Mouse (Mus musculus) gastrocnemius, adult 18-20 months (tissue): ENCODE data around the gene Ctdspl. TPM values are rescaled to one million over a fixed set of nuclear protein-coding genes. Genes with fewer than 3 reads are reported as not detected.

Experiments used
- DNase-seq: peaks from one replicate; pipeline ENCODE4 v3.0.0; 2021; ENCODE audit warnings: low spot score
- total RNA-seq, 2 experiments: library from RNA; stranded (reverse); gene quantifications; 2 replicates each; pipeline ENCODE4 v1.2.3; 2021

Gene Ctdspl
- total RNA-seq, 2 experiments from 2014 or later: 3.0 to 3.7 TPM

DNA sequence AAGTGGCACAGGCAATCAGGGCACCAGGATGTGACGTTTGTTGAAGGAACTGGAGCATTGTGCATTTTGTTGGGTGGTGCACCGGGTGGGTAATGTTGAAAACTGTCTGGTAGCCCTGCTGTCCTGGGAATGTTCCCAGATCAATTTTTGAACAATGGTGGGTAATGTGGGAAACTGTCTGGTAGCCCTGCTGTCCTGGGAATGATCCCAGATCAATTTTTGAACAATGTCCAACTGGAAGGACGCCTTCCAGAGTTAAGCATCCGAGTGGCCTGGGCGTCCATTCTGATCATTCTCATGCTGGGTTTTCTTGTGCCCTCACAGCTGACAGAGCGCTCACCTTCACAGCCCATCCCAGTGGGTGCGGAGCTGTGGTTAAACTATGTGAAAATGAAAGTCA is 101.1 kb downstream of the Ctdspl start:
- no peak for DNase-seq

DNA sequence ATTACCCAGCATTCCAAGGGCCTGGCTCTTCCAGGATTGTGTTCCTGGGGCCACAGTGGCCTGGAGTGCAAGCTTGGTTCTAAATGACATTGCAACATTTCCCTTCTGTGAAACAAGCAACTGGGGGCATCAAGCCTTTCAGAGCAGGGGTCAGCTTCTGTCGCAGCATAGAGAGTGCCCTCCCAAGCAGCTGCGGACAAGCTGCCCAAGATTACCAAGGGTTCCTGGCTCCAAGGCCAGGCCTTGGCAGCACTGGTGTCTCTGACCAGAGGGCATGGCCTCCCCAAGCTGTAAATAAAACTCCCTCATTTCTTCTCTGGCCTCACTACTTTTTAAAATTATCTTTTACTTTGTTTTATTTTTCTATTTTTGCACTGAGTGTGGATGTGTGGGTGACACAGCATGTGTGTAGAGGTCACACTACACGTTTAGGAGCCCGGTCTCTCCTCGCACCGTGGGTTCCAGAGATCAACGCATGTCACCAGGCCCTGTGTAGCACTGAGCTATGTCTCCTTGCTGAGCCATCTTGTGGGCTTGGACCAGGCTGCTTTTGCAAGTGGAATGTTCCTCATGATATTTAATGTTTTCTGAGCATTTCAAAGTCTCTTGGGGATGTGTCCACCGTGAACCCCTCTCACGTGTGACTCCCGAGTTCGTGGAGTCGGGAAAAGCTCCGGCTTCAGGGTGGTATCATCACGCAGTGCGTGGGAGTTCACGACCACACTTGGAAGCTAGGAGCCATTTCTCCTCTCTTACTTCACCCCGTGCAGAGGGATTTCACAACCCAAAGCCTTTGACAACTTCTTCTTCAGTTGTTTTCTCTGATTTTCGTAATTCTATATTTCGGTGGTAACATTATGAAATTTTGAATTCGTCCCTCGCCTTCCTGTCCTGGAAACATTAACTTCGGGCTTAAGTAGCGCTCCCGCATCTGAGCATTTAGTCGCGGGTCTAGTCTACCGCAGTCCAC is 102.3 kb downstream of the Ctdspl start:
- DNase-seq: no peak

DNA sequence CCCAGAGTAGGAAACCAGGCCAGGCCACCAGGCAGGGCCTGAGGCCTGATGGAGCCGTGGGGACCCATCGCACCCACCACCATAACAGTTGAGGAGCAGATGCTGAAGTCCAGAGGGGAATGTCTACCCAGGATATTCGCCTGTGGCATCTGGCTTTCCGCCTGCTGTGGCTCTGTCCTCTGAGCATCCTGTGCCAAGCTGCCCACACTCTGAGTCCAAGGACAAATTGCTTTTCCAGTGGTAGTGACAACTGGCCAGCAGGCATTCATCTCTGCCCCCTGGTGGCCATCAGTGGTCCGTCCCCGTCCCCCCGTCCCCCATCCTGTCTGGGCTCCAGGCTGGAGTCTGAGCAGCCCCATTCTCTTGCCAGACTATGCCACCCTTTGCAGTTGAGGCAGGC is 103.3 kb downstream of the Ctdspl start:
- peak; percentile 62 for DNase-seq

DNA sequence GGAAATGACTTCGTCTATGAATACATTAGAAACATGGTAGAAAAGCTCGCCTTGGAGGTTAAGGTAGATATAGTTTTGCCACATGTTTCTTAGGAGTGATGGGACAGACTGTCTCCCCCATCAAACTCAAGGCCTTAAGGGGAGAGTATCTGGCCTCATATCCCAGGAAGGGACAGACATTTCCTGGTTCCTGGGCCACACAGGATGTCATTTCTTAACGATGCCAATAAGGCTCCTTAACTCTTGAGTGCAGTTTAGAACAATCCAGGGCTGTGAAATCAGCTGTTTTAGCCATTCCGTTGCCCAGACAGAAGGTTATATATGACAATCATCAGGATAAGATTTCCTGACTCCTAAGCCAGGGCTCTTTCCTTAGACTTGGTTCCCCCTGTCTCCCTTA is 104.8 kb downstream of the Ctdspl start:
- DNase-seq: no peak

DNA sequence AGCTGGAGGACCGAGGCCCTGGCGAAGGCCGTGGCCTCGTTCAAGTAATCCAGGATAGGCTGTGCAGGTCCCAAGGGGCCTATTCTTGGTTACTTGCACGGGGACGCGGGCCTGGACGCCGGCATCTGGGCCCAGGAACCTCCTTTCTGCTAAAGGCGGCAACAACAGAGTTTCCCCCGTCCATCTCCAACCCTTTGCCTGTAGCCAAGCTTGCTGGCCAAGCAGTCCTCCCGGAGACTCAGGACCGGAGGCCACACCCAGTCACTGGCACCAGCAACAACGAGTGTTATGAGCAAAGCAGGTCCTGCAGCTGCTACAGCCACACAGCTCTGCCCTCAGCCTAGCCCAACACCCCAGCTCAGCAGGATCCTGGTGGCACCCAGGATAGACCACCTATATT is 105.5 kb downstream of the Ctdspl start:
- peak; percentile 74 for DNase-seq

DNA sequence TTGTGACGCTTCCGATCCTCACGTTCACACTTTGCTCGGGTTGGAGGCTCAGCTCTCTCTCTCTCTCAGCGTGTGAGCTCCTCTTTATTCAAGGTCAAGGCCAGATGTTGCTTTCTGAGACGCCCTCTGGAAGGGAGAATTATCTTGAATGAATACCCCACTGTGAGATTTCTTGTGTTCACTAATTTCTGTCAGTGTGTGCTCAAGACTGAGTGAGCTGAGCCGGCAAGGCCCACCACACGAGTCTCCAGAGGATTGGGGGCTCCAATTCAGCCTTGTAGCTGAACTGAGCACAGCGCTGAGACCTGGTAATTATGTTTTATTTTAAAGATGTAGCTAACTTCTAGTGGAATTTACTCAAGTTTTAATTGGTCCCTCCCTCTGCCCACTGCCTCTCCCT is 106.3 kb downstream of the Ctdspl start:
- DNase-seq: no peak

DNA sequence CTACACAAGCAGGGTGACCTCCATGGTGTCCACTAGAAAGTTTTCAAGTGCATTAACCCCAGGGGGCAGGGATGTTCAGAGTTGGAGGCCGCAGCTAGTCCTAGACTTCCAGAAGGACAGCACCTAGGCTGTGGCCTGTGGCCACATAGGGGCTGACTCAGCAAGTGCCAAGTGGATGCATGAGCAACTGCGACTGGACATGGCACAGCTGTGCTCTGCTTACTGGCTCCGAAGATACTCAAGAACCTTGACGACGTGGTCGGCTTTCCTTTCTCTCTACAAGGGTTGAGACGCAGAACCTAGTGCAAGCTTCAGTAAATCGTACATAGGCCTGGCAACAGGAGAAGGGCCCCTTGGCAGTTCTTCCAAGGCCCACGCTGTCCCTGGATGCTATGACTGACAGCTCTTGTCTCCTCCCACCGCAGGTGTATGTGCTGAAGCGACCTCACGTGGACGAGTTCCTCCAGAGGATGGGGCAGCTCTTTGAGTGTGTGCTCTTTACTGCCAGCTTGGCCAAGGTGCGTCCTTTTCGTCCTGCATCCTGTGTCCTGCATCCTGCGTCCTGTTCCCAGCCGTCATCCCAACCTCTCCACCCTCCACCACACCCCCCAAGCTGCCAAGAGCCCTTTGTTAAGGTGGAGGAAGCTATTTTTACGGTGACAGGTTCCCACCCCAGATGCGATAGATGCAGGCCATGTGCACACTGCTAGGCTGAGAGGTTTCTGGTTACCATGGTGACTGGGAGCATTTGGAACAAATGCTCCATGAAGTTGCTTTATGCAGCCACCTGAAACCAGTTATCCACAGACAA is 107.1 kb downstream of the Ctdspl start:
- no peak for DNase-seq

DNA sequence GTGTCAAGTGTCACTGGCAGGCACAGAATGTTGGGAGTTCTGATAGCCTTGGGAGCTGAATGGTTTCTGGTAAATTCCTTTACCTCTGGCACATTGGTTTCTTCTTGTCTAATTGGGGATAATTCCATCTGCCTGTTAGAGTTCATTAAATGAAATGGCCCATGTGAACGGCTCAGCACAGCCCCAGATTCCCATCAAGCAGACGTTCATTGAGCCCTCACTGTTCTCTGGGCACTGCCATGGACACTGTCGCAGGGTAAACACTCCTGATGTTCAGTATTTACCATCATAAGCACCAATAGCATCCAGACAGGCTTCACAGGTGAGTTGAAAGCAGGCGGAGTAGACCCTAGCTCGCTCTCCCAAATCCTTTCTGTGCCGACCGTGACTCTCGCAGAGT is 107.8 kb downstream of the Ctdspl start:
- no peak for DNase-seq

DNA sequence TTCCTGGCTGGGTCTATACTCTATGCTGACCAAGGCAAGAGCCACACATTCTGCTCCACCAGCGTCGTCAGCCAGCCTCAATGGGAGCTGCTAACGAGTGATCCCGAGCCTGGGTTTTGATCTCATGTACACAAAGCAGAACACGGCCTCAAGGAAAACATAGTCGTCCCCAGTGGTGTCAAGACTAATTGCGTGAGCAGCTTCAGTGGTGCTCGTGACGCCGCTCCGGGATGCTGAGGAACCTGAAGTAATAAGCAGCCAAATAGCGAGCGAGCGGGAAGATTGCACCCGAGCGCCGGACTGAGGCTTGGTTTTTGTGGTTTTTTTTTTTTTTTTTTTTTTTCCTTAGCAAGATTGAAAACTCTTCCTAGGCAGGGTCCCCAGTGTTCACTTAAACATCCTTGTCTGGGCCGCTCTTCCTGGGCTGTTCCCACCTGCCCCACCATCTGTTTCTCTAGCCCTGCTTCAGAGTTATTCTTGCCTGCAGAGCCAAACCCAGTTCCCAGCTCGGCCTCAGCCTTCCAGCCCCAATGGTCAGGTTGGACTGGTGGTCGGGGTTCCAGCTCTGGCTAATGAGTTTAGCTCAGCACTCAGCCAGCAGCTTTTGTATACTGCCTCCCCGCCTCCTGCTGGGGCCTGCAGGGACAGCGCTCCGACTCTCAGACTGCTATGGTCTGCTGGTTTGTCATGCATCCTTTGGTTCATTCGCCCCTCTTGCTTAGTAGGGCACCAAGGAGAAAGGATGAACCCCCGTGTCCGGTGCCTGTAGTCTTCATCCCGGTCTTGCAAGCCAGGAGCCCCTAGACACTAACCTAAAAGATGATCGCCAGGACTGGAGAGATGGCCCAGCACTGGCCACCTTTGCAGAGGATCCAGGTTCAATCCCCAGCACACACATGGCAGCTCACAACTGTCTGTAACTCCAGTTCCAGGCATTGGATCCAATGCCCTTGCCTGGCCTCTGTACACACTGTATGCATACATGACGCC is 108.7 kb downstream of the Ctdspl start:
- DNase-seq: no peak

DNA sequence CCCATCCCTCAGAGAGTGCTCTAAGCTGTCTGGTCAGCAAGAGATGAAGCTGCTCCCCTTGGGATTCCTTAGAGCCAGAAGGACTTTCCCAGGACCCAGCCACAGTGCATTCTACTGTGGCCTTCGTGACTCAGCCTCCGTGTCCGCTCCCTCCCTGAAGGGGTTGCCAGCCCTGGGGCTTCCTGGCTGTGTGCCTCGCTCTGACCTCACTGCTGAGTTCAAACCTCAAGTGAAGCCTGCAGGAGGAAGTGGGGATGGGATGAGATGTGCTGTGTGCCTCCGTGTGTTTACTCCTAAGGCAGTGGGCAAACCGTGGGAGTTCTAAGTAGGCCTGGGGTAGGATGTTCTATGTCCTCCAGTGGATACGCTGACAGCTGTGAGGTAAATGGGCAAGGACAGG is 109.6 kb downstream of the Ctdspl start:
- peak; percentile 86 for DNase-seq

DNA sequence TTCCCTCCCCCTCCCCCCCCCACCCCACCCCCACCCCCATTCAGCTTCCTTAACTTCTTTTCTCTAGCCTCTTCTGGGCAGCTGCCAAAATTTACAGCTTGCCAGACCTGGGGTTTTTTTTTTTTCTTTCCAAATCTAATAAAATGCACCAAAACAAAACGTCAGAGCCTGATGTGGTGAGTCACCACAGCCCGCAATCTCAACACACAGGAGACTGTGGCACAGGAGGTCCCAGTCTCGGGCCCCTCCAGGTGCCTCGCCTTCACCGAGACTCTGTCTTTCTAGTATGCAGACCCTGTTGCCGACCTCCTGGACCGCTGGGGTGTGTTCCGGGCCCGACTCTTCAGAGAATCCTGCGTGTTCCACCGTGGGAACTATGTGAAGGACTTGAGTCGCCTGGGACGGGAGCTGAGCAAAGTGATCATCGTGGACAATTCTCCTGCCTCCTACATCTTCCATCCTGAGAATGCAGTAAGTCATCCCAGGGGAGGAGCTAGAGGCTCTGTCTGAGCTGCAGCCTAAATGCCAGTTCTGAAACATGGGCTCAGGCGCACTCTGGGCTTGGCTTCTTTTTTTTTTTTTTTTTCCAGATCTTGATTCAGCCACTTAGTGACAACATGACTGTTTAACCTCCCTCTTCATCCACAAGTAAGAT is 111.0 kb downstream of the Ctdspl start:
- no peak for DNase-seq

DNA sequence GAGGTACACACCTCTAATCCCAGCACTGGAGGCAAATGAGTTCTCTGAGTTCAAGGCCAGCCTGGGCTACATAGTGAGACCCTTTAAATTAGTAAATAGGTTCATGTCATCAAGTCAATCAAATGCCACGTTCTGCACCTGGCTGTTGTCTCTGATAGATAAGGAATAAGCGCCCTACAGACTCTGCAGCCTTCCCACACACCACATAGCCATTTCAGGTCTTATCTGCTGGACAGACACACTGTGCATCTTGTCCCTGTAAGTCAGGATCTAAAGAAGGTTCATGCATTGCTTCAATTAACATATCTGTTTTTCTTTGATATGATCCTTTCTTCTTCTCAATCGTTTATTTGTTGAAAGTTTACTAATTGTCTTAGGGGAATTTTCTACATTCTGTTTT is 112.3 kb downstream of the Ctdspl start:
- DNase-seq: no peak

DNA sequence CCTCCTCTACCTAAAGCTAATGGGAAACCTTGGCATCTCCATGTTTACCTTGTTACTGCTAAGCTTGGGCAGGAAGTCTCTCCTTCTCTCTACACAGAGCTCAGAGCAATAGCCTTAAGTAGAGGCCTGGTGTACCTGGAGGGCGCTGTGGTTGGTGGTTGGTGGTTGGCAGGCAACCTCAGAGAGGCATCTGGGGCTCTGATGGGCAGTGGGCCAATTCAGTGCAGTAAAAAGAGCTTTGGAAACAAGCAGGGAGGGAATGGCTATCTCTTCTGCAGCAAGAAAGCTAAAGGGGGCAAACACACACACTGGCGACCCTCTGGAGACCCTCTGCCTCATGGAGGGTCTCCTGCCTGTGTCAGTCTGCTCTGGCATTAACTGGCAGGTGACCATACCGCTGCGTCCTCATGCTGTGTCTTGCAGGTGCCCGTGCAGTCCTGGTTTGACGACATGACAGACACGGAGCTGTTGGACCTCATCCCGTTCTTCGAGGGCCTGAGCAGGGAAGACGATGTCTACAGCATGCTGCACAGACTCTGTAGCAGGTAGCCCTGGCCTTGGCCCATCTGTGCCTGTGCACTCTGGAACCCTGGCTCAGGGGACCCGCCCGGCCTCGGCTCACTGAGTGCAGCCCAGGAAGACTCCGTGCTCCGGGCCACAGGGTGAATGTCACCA is 114.0 kb downstream of the Ctdspl start:
- no peak for DNase-seq

DNA sequence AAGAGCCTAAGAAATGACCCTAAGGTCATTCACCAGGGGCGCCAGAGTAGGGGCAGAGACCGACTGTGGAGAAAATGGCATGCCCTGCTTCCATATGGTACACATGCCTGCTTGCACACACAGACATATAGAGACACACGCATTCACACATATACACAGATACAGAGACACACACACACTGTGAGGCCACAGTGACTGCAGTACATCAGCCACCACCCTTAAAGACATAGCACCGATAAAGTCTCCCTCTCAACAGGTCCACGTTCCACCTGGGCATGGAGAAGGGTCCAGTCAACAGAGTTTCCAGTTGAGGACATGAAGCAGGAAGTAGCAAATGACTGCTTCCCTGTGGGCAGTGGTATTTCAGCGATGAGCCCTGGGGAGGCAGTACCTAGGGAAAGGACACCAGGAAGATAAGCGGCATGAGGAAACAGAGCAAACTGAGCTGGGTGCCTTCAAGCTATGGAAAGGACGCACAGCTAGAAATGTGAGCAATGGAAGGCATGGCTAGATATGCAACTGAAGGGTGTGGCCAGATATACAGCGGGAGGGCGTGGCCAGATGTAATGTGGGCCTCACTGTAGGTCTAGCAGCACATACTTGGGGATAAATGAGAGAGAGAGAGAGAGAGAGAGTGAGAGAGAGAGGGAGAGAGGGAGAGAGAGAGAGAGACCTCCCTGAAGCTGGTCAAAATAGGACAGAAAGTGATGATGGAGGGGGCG is 122.1 kb downstream of the Ctdspl start:
- no peak for DNase-seq

DNA sequence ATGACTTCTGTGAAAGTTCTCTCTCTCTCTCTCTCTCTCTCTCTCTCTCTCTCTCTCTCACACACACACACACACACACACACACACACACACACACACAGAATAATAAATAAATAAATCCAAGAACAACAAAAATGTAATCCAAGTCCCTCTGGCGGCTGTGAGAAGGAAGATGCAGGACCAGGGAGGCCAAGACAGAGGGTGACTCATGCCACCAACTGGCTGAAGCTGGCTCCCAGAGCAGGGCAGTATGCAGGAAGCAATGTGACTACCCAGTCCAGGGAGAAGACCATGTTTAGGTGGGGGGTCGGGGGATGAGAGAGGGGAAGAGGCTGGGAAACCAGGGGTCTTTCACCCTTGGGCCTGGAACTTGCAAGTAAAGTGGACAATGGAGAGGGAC is 124.9 kb downstream of the Ctdspl start:
- no peak for DNase-seq

DNA sequence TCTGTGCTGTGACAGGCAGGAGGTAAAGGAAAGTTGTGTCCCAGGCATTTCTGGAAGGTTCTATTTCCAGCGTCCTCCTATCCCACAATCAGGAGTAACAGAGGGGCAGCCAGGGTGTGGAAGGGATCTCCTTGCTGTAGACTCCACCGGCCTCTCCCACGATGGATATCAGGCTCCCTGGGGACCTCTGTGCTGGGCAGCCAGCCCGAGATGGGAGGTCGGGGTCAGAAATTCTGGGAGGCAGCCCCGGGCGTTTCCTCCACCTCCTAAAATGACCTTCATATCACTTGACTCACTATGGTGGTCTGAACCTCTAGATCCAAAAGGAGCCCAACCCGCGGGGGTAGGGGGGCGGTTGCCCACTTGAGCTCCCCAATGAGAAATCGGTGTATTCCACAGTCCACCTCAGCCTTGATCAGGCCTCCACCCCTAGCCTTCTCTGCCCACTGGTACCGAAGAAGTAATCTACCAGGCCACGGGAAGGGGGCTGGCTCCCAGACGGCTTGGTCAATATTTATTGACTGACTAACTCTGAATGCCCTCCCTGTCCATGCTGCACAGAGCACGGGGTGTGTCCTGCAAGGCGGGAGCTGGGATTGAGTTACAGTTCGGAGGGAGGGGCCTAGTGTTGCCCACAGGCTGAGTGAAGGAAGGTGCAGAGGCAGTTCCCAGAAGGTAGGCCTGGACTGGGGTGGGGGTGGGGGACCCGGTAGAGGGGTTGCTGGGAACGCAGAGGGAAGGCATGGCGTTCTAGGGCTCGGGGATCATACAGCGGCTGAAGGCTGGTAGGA is 126.1 kb downstream of the Ctdspl start, which contains the start of gene Vill:
Gene Vill (plus strand): TSS at position 625 of the 791 bp plus-strand sequence.
- DNase-seq: peak; percentile 39

DNA sequence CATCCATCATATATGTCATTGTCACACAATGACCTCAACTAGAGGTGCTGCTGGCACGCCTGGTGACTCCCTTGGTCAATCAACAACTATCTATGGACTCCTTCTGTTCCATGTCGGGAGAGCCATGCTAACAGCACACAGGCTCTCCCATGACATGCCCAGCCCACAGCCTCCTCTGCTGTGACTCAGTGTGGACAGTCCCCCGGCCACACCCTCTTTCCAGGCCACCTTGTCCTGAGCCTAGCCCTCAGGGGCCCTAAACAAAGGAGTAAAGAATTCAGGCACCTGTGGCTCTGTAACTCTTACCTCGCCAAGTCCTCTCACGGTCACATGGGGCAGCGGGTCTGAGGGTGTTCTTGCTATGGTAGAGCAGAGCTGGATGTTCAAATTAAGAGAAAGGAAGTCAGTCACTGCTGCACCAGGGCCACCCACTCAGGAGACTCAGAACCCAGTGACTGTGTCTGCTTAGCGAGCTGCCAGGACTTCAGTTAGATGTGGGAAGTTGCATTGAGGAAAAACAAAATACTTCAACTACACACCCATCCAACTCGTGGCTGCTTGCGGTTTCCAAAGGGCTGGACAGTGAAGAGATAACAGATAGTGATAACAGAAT is 127.8 kb downstream of the Ctdspl start:
- DNase-seq: no peak

DNA sequence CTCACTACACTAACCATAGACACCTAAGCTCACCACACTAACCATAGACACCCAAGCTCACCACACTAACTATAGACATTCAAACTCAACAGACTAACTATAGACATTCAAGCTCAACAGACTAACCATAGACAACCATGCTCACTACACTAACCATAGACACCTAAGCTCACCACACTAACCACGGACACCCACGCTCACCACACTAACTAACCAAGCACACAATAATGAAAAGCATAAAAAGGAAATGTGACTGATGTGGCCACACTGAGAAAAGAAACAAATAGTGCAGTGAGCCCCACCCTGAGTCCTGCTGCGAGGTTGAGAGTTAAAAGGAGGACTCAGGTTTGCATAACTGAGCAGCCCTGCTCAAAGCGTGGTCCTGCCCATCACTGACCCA is 129.1 kb downstream of the Ctdspl start:
- DNase-seq: no peak
